ENCODE assay signal across 26 mouse cellular contexts in the genomic region with DNA sequence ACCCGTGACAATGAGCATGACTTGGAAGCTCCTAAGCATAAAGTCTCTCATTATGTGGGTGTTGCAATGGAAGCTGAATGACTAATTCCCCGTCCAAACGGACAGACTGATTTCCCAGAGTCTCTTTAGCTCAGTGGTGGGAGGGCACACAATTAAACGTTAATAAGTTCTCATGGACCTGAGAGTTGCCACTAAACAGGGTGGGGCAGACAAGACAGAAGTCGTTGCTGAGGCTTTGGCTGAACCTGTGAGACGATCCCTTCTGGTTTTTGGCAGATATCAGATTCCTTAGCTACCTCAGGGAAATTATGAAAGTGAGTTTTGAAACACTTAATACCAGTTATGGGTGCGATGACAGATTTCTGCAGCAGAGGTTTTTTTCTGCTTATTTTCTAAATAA.
"Had no signal": no experiment of that assay in that cellular context is flagged by ENCODE, and none has a peak within 500 bp of the region (broad histone marks: within the 10 kb centered on the region; RNA-seq: fewer than 3 reads in every experiment).

No protein-coding gene starts in this region.

- H3K4me3 ChIP-seq: gastrocnemius, adult 2 months; heart, embryonic 13.5 days; heart, embryonic 15.5 days; hindbrain, embryonic 13.5 days; hindbrain, embryonic 15.5 days; kidney, embryonic 15.5 days; limb, embryonic 13.5 days; limb, embryonic 15.5 days; liver, embryonic 12.5 days had no signal

- ATAC-seq: hindbrain, postnatal 0 days; intestine, embryonic 16.5 days; liver, embryonic 12.5 days had no signal

- DNase-seq: gastrocnemius, adult 2 months; gastrocnemius, postnatal 10 days; gastrocnemius, postnatal 25 days; heart, adult 18-20 months; heart, postnatal 14 days; heart, postnatal 36 days; kidney, adult 11 months; kidney, adult 2 months; kidney, adult 9 months; kidney, postnatal 14 days; kidney, postnatal 36 days; layer of hippocampus, adult 9-11 months; layer of hippocampus, postnatal 36 days; left cerebral cortex, postnatal 4 days had no signal

- H3K4me1 ChIP-seq: hindbrain, embryonic 15.5 days; limb, embryonic 13.5 days; limb, embryonic 15.5 days had no signal

- H3K27ac ChIP-seq: gastrocnemius, adult 2 months; heart, embryonic 13.5 days; heart, embryonic 15.5 days; hindbrain, embryonic 13.5 days; hindbrain, embryonic 15.5 days; hindbrain, postnatal 0 days; kidney, embryonic 15.5 days; kidney, postnatal 0 days; limb, embryonic 13.5 days; limb, embryonic 15.5 days; liver, embryonic 12.5 days; liver, embryonic 14.5 days had no signal
